Mouse (Mus musculus): ENCODE results near the gene Ptgfrn.

Gene Ptgfrn

GRCm38 (mm10) chr3:101117386-101117749 is 7.3 kb upstream of the Ptgfrn start:
- DNase-seq (ENCODE audit: inconsistent age in 2 of 2, low spot score in 1 of 2) = no peak

GRCm38 (mm10) chr3:101116431-101117385 is 6.6 kb upstream of the Ptgfrn start:
- no peak for DNase-seq (ENCODE audit: inconsistent age in 2 of 2, low spot score in 1 of 2)

GRCm38 (mm10) chr3:101112518-101112894 is 2.4 kb upstream of the Ptgfrn start:
- DNase-seq (ENCODE audit: inconsistent age in 2 of 2, low spot score in 1 of 2) = no peak

GRCm38 (mm10) chr3:101111848-101112517 is 1.9 kb upstream of the Ptgfrn start:
- peak in 1 of 2 experiments; percentile 47 for DNase-seq (ENCODE audit: inconsistent age in 2 of 2, low spot score in 1 of 2)

- DNase-seq (ENCODE audit: inconsistent age in 2 of 2, low spot score in 1 of 2) = no peak
These were observed 1.2 kb upstream of the Ptgfrn start for GRCm38 (mm10) chr3:101111321-101111720.

GRCm38 (mm10) chr3:101110838-101111103 is 693 bp upstream of the Ptgfrn start:
- no peak for DNase-seq (ENCODE audit: inconsistent age in 2 of 2, low spot score in 1 of 2)

- peak; percentile 56 to 78 for DNase-seq (ENCODE audit: inconsistent age in 2 of 2, low spot score in 1 of 2)
These were observed 488 bp downstream of the Ptgfrn start for GRCm38 (mm10) chr3:101109558-101110021.

GRCm38 (mm10) chr3:101108848-101109247 is 1.2 kb downstream of the Ptgfrn start:
- no peak for DNase-seq (ENCODE audit: inconsistent age in 2 of 2, low spot score in 1 of 2)

- no peak for DNase-seq (ENCODE audit: inconsistent age in 2 of 2, low spot score in 1 of 2)
These were observed 1.8 kb downstream of the Ptgfrn start for GRCm38 (mm10) chr3:101108282-101108681.

- DNase-seq (ENCODE audit: inconsistent age in 2 of 2, low spot score in 1 of 2) = no peak
These were observed 3.8 kb downstream of the Ptgfrn start for GRCm38 (mm10) chr3:101106326-101106725.

GRCm38 (mm10) chr3:101105486-101105885 is 4.6 kb downstream of the Ptgfrn start:
- DNase-seq (ENCODE audit: inconsistent age in 2 of 2, low spot score in 1 of 2) = no peak

- DNase-seq (ENCODE audit: inconsistent age in 2 of 2, low spot score in 1 of 2) = no peak
These were observed 5.2 kb downstream of the Ptgfrn start for GRCm38 (mm10) chr3:101104883-101105282.

GRCm38 (mm10) chr3:101103770-101104169 is 6.3 kb downstream of the Ptgfrn start:
- DNase-seq (ENCODE audit: inconsistent age in 2 of 2, low spot score in 1 of 2) = no peak

GRCm38 (mm10) chr3:101102106-101102505 is 8.0 kb downstream of the Ptgfrn start:
- DNase-seq (ENCODE audit: inconsistent age in 2 of 2, low spot score in 1 of 2) = peak; percentile 60 to 81

GRCm38 (mm10) chr3:101101184-101101583 is 8.9 kb downstream of the Ptgfrn start:
- no peak for DNase-seq (ENCODE audit: inconsistent age in 2 of 2, low spot score in 1 of 2)

GRCm38 (mm10) chr3:101099701-101100357 is 10.2 kb downstream of the Ptgfrn start:
- no peak for DNase-seq (ENCODE audit: inconsistent age in 2 of 2, low spot score in 1 of 2)

GRCm38 (mm10) chr3:101098073-101098472 is 12.0 kb downstream of the Ptgfrn start:
- DNase-seq (ENCODE audit: inconsistent age in 2 of 2, low spot score in 1 of 2) = no peak

GRCm38 (mm10) chr3:101097146-101097800 is 12.8 kb downstream of the Ptgfrn start:
- DNase-seq (ENCODE audit: inconsistent age in 2 of 2, low spot score in 1 of 2) = no peak

GRCm38 (mm10) chr3:101095761-101096449 is 14.2 kb downstream of the Ptgfrn start:
- DNase-seq (ENCODE audit: inconsistent age in 2 of 2, low spot score in 1 of 2) = no peak

GRCm38 (mm10) chr3:101092202-101092601 is 17.9 kb downstream of the Ptgfrn start:
- DNase-seq (ENCODE audit: inconsistent age in 2 of 2, low spot score in 1 of 2) = no peak
